Mouse (Mus musculus): ENCODE data around the gene AF067061.
"Not testable (repeated sequence)": the region's sequence is repeated elsewhere in the genome, so short reads cannot be mapped to it uniquely, and the experiment has no call there.

GRCm38 (mm10) chr13:120277837-120278236, 14.9 kb downstream of the AF067061 start:
- TF ChIP-seq CTCF (IDR thresholded peaks at IDR 0.05; ENCODE audit: extremely low read depth, insufficient read depth, insufficient read length, insufficient replicate concordance); POLR2A (IDR thresholded peaks at IDR 0.05; ENCODE audit: low read depth, low read length): not testable (repeated sequence)
